Mouse (Mus musculus) ovary, adult 2 months (tissue): ENCODE results near the gene Gm867. TPM values are rescaled to one million over a fixed set of nuclear protein-coding genes. Genes with fewer than 3 reads are reported as not detected.

Source experiments
- polyA plus RNA-seq: library from polyadenylated mRNA; depleted of rRNA; stranded (reverse); fragments of >200 nt; gene quantifications from 2 replicates; pipeline ENCODE4 v1.2.3, GENCODE M21; 2012; rRNA removed

Gene Gm867
- polyA plus RNA-seq, result 16.5 and 18.1 TPM in 2 replicates

GRCm38 (mm10) chr10:75940520-75940919 lies at the start of gene Gm867:
Gene Gm867 (minus strand): TSS chr10:75940672.

GRCm38 (mm10) chr10:75954381-75954811 lies 13.9 kb upstream of the Gm867 start, which contains the start of gene Gm5134:
Gene Gm5134 (plus strand): TSS chr10:75954514.

GRCm38 (mm10) chr10:75942736-75943477 lies 2.4 kb upstream of the Gm867 start, which contains the start of gene Vpreb3:
Gene Vpreb3 (plus strand): TSS chr10:75943057.

GRCm38 (mm10) chr10:75935680-75936541 lies 4.6 kb downstream of the Gm867 start, which contains the start of gene Mmp11:
Gene Mmp11 (minus strand): TSS chr10:75936496.

GRCm38 (mm10) chr10:75932891-75933290 lies 7.6 kb downstream of the Gm867 start, which contains the start of gene Chchd10:
Gene Chchd10 (plus strand): TSS chr10:75933130.

GRCm38 (mm10) chr10:75921026-75921725 lies 19.3 kb downstream of the Gm867 start, which contains the start of gene Smarcb1:
Gene Smarcb1 (minus strand): TSS chr10:75921617.

GRCm38 (mm10) chr10:75893089-75893750 lies 47.3 kb downstream of the Gm867 start, which contains the start of gene Derl3:
Gene Derl3 (plus strand): TSS chr10:75893413.

Other genes starting within 250 kb of the Gm867 start
- 88.4 and 103 TPM in 2 replicates for gene Cabin1, start 176.3 kb downstream of the Gm867 start, polyA plus RNA-seq
- gene Ddt, start 167.3 kb downstream of the Gm867 start, polyA plus RNA-seq, result 54.5 and 72.3 TPM in 2 replicates
- gene Gm20441, start 159.7 kb downstream of the Gm867 start, polyA plus RNA-seq, result 0.26 TPM in 1 of 2 replicates, not detected in the other
- 21.2 and 24.0 TPM in 2 replicates for gene Gstt3, start 159.3 kb downstream of the Gm867 start, polyA plus RNA-seq
- gene Gstt1, start 142.1 kb downstream of the Gm867 start, polyA plus RNA-seq, result 91.9 and 118 TPM in 2 replicates
- not detected in 2 replicates for gene Gstt4, start 118.1 kb downstream of the Gm867 start, polyA plus RNA-seq
- 128 and 153 TPM in 2 replicates for gene Gstt2, start 103.2 kb downstream of the Gm867 start, polyA plus RNA-seq
- 3,406 and 5,173 TPM in 2 replicates for gene Mif, start 80.4 kb downstream of the Gm867 start, polyA plus RNA-seq
- gene Derl3, start 47.3 kb downstream of the Gm867 start, polyA plus RNA-seq, result 448 and 721 TPM in 2 replicates
- 79.8 and 80.7 TPM in 2 replicates for gene Smarcb1, start 19.1 kb downstream of the Gm867 start, polyA plus RNA-seq
- gene Chchd10, start 7.5 kb downstream of the Gm867 start, polyA plus RNA-seq, result 1,064 and 1,290 TPM in 2 replicates
- 410 and 417 TPM in 2 replicates for gene Mmp11, start 4.2 kb downstream of the Gm867 start, polyA plus RNA-seq
- 83.7 and 92.0 TPM in 2 replicates for gene Vpreb3, start 2.4 kb upstream of the Gm867 start, polyA plus RNA-seq
- 0.14 and 0.25 TPM in 2 replicates for gene Gm5134, start 13.8 kb upstream of the Gm867 start, polyA plus RNA-seq
- gene Zfp280b, start 92.0 kb upstream of the Gm867 start, polyA plus RNA-seq, result 18.8 and 24.1 TPM in 2 replicates
- gene Slc5a4b, start 170.3 kb upstream of the Gm867 start, polyA plus RNA-seq, result 1.1 and 5.2 TPM in 2 replicates
- gene Slc5a4a, start 206.8 kb upstream of the Gm867 start, polyA plus RNA-seq, result 2.5 and 4.0 TPM in 2 replicates